Mouse (Mus musculus) gastrocnemius, postnatal 10 days (tissue): ENCODE measurements around the gene Oas1a. TPM values are rescaled to one million over a fixed set of nuclear protein-coding genes. Genes with fewer than 3 reads are reported as not detected.
"Not testable (repeated sequence)": the region's sequence is repeated elsewhere in the genome, so short reads cannot be mapped to it uniquely, and the experiment has no call there.

Source experiments
- DNase-seq: peaks from one replicate; pipeline ENCODE4 v3.0.0; 2021; ENCODE audit warnings: mixed read lengths
- total RNA-seq, 2 experiments: library from RNA; stranded (reverse); gene quantifications; 2 replicates each; pipeline ENCODE4 v1.2.3; 2021

Gene Oas1a
- total RNA-seq, 2 experiments from 2014 or later = not detected

GRCm38 (mm10) chr5:120893866-120894265, 13.5 kb downstream of the Oas1a start:
- not testable (repeated sequence) for DNase-seq

GRCm38 (mm10) chr5:120892243-120892660, 15.1 kb downstream of the Oas1a start:
- no peak for DNase-seq

GRCm38 (mm10) chr5:120891566-120892242, 15.6 kb downstream of the Oas1a start:
- not testable (repeated sequence) for DNase-seq

GRCm38 (mm10) chr5:120890991-120891390, 16.3 kb downstream of the Oas1a start:
- no peak for DNase-seq

- no peak for DNase-seq
These were observed 17.3 kb downstream of the Oas1a start for GRCm38 (mm10) chr5:120890026-120890425.

GRCm38 (mm10) chr5:120888294-120888815, 19.0 kb downstream of the Oas1a start:
- not testable (repeated sequence) for DNase-seq

GRCm38 (mm10) chr5:120887831-120888230, 19.5 kb downstream of the Oas1a start:
- DNase-seq = no peak

GRCm38 (mm10) chr5:120887413-120887812, 19.9 kb downstream of the Oas1a start, which contains the start of gene Oas1g:
Gene Oas1g, minus strand, starts transcription at chr5:120887613.
- not testable (repeated sequence) for DNase-seq

- not testable (repeated sequence) for DNase-seq
These were observed 25.6 kb downstream of the Oas1a start for GRCm38 (mm10) chr5:120881681-120882080.

GRCm38 (mm10) chr5:120878803-120879202, 28.5 kb downstream of the Oas1a start:
- DNase-seq = not testable (repeated sequence)

- DNase-seq = not testable (repeated sequence)
These were observed 29.9 kb downstream of the Oas1a start for GRCm38 (mm10) chr5:120877407-120877806.

GRCm38 (mm10) chr5:120876839-120877238, 30.5 kb downstream of the Oas1a start:
- not testable (repeated sequence) for DNase-seq

GRCm38 (mm10) chr5:120871469-120871868, 35.9 kb downstream of the Oas1a start:
- no peak for DNase-seq

- DNase-seq = no peak
These were observed 36.5 kb downstream of the Oas1a start for GRCm38 (mm10) chr5:120870782-120871181.

GRCm38 (mm10) chr5:120870081-120870480, 37.2 kb downstream of the Oas1a start:
- no peak for DNase-seq

GRCm38 (mm10) chr5:120869436-120870015, 37.8 kb downstream of the Oas1a start:
- DNase-seq = no peak

GRCm38 (mm10) chr5:120865336-120865860, 41.9 kb downstream of the Oas1a start:
- DNase-seq = no peak

- DNase-seq = no peak
These were observed 46.2 kb downstream of the Oas1a start, which contains the start of gene Oas1h for GRCm38 (mm10) chr5:120861121-120861520. Gene Oas1h, plus strand, starts transcription at chr5:120861421.

GRCm38 (mm10) chr5:120859241-120859640, 48.1 kb downstream of the Oas1a start:
- DNase-seq = no peak

GRCm38 (mm10) chr5:120849601-120850136, 57.7 kb downstream of the Oas1a start:
- DNase-seq = peak; percentile 11

- DNase-seq = no peak
These were observed 60.3 kb downstream of the Oas1a start, which contains the start of gene Oas1f for GRCm38 (mm10) chr5:120847067-120847466. Gene Oas1f, plus strand, starts transcription at chr5:120847367.
